Mouse (Mus musculus): ENCODE measurements at regions not wholly inside any gene's neighbourhood (a gene's known extent, or its start where the extent isn't known, plus 50 kb on each side); places are given as distances from the start of the nearest gene placed in this dataset.

DNA sequence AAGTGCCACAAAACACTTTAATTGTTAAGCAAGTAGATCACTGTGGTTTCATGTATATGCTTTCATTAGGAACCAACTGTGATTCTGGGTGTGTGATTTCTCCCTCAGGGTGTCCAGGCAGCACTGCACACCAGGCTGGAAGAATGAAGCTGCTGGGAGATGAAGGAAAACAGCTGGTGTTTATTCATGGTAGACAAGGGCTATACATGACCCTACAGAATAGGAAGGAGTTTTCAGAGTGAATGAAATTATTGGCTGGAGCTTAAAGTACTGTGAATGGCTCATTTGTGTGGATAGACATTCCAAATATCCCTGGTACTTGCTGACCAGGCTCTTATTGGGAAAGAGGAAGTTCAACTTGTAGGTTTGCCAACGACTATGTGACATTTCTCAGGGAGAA, 264.3 kb upstream of the Kif18a start:
- TF ChIP-seq CTCF (IDR thresholded peaks at IDR 0.05; ENCODE audit: low read depth) = no peak
- no peak for TF ChIP-seq EP300 (IDR thresholded peaks at IDR 0.05; ENCODE audit: low read depth)

All from heart, postnatal 0 days (tissue).